Mouse (Mus musculus) liver, embryonic 16.5 days (tissue): Measurements from ENCODE around the gene Rnf126. TPM values are rescaled to one million over a fixed set of nuclear protein-coding genes. Genes with fewer than 3 reads are reported as not detected.

Experiments used
- ATAC-seq: fragments of 200-750 bp; cut with Nextera tagmentation; 2 replicates; pipeline ENCODE4 v1.8.0; 2017; ENCODE audit warnings: low read depth, mild to moderate bottlenecking, moderate number of reproducible peaks, moderate library complexity
- H3K27ac ChIP-seq: fragments of 300-500 bp; sonication (generic); 2 replicates; pipeline ENCODE4 v1.5.1; 2014; ENCODE audit warnings: mild to moderate bottlenecking, low read length
- H3K27me3 ChIP-seq: fragments of 300-500 bp; sonication (generic); 2 replicates; pipeline ENCODE4 v1.6.1; 2014; ENCODE audit warnings: low read depth, low read length, mixed read lengths; ENCODE audit not compliant: control insufficient read depth, insufficient read depth
- H3K36me3 ChIP-seq: fragments of 300-500 bp; sonication (generic); 2 replicates; pipeline ENCODE4 v1.6.1; 2014; ENCODE audit warnings: mild to moderate bottlenecking; ENCODE audit not compliant: control insufficient read depth, insufficient read depth
- H3K4me1 ChIP-seq: fragments of 300-500 bp; sonication (generic); 2 replicates; pipeline ENCODE4 v1.6.1; 2014; ENCODE audit warnings: low read depth, low read length, mixed read lengths; ENCODE audit not compliant: control insufficient read depth
- H3K4me2 ChIP-seq: fragments of 300-500 bp; sonication (generic); 2 replicates; pipeline ENCODE4 v1.6.1; 2014; ENCODE audit warnings: low read depth, low read length, mixed read lengths
- H3K4me3 ChIP-seq: fragments of 300-500 bp; sonication (generic); 2 replicates; pipeline ENCODE4 v1.5.1; 2014; ENCODE audit warnings: low read depth, mild to moderate bottlenecking, low read length
- H3K9ac ChIP-seq: fragments of 300-500 bp; sonication (generic); 2 replicates; pipeline ENCODE4 v1.6.1; 2014; ENCODE audit warnings: low read depth, low read length
- H3K9me3 ChIP-seq: fragments of 300-500 bp; sonication (generic); replicated peaks from 2 replicates; pipeline ENCODE4 v1.6.1; 2016; ENCODE audit warnings: low read length; ENCODE audit not compliant: control insufficient read depth
- WGBS: fragments of 180-500 bp; shearing (Covaris S2); extraction: QIAGEN DNeasy Blood & Tissue Kit; methylation state at CpG from one replicate; pipeline ENCODE4 v1.1.7; 2014; ENCODE audit not compliant: insufficient replicate concordance; 5-methylcytosine and 5-hydroxymethylcytosine counted together
- polyA plus RNA-seq: library from polyadenylated mRNA; unstranded; fragments of >200 nt; fragmentation: Nextera tagmentation; extraction: Ambion mirVana; gene quantifications from 2 replicates; pipeline ENCODE4 v1.2.1, GENCODE M21; 2015

Gene Rnf126
- polyA plus RNA-seq, 1 experiment from 2014 or later = 26.2 TPM

GRCm38 (mm10) chr10:79793738-79794490 lies 27.2 kb upstream of the Rnf126 start:
- no peaks in the 10 kb centered on the region for H3K36me3 ChIP-seq
- H3K27me3 ChIP-seq = peaks cover 8% of the 10 kb centered on the region
- H3K4me2 ChIP-seq = peak overlapping the region; percentile 84
- ATAC-seq = no peak; the same call in 1 of the 2 replicates
- peaks cover 26% of the 10 kb centered on the region for H3K4me1 ChIP-seq
- H3K9me3 ChIP-seq = no peaks in the 10 kb centered on the region
- H3K27ac ChIP-seq = 0 out of 2 replicates have a peak overlapping the region, but pooled peaks have one; percentile 21
- 9% methylated on average over 36 of the region's 38 CpGs for WGBS
- peak overlapping the region; percentile 64 for H3K9ac ChIP-seq
- H3K4me3 ChIP-seq = peak overlapping the region; percentile 68

DNA sequence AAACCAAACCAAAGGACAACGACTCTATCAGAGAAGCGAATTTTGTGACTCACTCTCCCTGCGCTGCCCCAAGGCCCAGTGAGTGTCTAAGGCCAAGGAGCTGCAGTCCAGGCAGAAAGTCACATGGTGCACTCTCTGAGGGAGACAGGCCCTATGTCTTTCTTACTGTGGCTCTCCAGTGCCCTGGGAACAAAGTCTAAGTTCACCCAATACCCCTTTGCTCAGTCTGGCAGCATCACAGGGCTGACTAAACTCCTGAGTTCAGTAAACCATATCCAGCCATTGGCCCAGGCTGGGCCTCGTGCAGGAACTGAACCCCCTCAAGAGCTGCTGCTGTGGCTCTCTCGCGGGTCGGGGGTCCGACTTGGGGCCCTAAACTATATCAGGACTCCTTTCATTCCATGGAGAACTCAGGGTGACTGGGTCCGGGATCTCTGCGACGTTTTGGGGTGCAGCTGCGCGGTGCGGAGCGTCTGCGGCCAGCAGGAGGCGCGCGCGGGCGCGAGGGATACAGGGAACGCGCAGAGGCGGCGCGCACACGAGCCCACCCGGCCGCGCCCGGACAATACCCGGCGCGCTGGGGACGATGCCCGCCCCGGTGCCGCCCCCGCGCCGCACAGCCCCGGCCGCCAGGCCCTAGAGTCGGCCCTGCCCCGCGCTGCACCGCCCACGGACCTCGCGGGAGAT lies 26.4 kb upstream of the Rnf126 start, which contains the start of gene Palm:
Gene Palm (plus strand): TSS at position 522 of the 687 bp plus-strand sequence.
- Histone ChIP-seq H3K4me3 (peak within 1 kb of the TSS; percentile 68), H3K9ac (peak within 1 kb of the TSS; percentile 64), H3K4me2 (peak within 1 kb of the TSS; percentile 84), H3K9me3 (no peaks in the 10 kb centered on the region), H3K27me3 (peaks cover 8% of the 10 kb centered on the region), H3K4me1 (peaks cover 23% of the 10 kb centered on the region), H3K36me3 (no peaks in the 10 kb centered on the region), H3K27ac (0 out of 2 replicates have a peak within 1 kb of the TSS, but pooled peaks have one; percentile 21)
- ATAC-seq = peak; percentile 30
- WGBS = 6% methylated on average over 48 of the region's 51 CpGs

GRCm38 (mm10) chr10:79792339-79793040 lies 25.7 kb upstream of the Rnf126 start:
- Histone ChIP-seq H3K27me3 (peaks cover 8% of the 10 kb centered on the region), H3K36me3 (no peaks in the 10 kb centered on the region), H3K4me2 (no peak overlapping the region), H3K4me1 (peaks cover 16% of the 10 kb centered on the region), H3K4me3 (no peak overlapping the region), H3K9me3 (no peaks in the 10 kb centered on the region), H3K27ac (no peak overlapping the region), H3K9ac (no peak overlapping the region)
- no peak for ATAC-seq
- 69% methylated on average over 5 of the region's 5 CpGs for WGBS

GRCm38 (mm10) chr10:79790861-79791260 lies 24.1 kb upstream of the Rnf126 start, which contains the start of gene Prss57:
TSS of gene Prss57 (minus strand) at chr10:79790961.
- H3K4me2 ChIP-seq = no peak within 1 kb of the TSS
- no peak for ATAC-seq
- no peak within 1 kb of the TSS for H3K27ac ChIP-seq
- H3K9ac ChIP-seq = no peak within 1 kb of the TSS
- no peaks in the 10 kb centered on the region for H3K9me3 ChIP-seq
- WGBS = 60% methylated on average over 4 of the region's 4 CpGs
- H3K4me3 ChIP-seq = no peak within 1 kb of the TSS
- peaks cover 8% of the 10 kb centered on the region for H3K27me3 ChIP-seq
- H3K4me1 ChIP-seq = peaks cover 12% of the 10 kb centered on the region
- H3K36me3 ChIP-seq = no peaks in the 10 kb centered on the region

- Histone ChIP-seq H3K36me3 (no peaks in the 10 kb centered on the region), H3K4me2 (no peak overlapping the region), H3K27me3 (peaks cover 8% of the 10 kb centered on the region), H3K4me3 (no peak overlapping the region), H3K9ac (no peak overlapping the region), H3K9me3 (no peaks in the 10 kb centered on the region), H3K27ac (no peak overlapping the region), H3K4me1 (peaks cover 12% of the 10 kb centered on the region)
- 43% methylated on average over 2 of the region's 2 CpGs for WGBS
- no peak for ATAC-seq
Measured at GRCm38 (mm10) chr10:79789581-79789980, 22.8 kb upstream of the Rnf126 start.

DNA sequence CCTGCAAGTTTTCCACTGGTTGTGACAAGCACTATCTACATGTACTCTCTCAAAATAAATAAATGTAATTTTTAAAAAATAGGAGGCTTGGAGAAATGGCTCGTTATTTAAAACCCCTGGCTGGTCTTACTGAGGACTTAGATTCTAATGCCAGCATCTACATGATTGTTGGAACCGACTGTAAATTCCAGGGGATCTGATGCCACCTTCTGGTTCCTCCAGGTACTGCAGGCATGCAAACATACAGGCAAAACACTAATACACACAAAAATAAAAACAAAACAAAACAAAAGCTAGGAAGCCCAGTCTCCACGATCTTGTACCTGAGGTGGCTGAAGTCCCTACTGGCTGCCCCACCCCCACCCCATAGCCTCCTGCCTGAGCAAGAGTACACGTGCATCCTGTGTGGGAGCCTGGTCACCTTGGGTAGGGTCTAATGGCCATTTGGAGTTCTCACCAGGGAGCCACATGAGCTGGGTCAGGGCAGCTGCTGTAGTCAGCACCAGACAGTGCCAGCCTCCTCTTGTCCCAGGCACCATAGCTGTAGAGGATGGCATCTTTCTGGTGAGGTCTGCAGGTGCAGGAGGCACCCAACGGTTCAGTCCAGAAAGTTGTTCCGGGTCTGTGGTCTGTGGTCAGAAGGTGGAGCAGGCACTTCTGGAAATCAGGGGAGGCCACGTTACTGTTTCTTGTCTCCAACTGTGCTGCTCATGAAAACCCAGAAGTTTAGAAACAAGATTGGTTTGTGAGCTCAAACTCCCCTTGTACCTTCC lies 21.8 kb upstream of the Rnf126 start:
- Histone ChIP-seq H3K4me2 (no peak overlapping the region), H3K4me1 (peaks cover 5% of the 10 kb centered on the region), H3K9ac (no peak overlapping the region), H3K9me3 (no peaks in the 10 kb centered on the region), H3K27me3 (peaks cover 5% of the 10 kb centered on the region), H3K27ac (no peak overlapping the region), H3K4me3 (no peak overlapping the region), H3K36me3 (no peaks in the 10 kb centered on the region)
- peak; percentile 12; the same call in 1 of the 2 replicates for ATAC-seq
- WGBS = 11% methylated on average over 7 of the region's 7 CpGs

GRCm38 (mm10) chr10:79783920-79784800 lies 17.4 kb upstream of the Rnf126 start:
- Histone ChIP-seq H3K4me2 (no peak overlapping the region), H3K27me3 (peaks cover 12% of the 10 kb centered on the region), H3K9ac (no peak overlapping the region), H3K36me3 (no peaks in the 10 kb centered on the region), H3K9me3 (no peaks in the 10 kb centered on the region), H3K4me3 (no peak overlapping the region), H3K27ac (no peak overlapping the region), H3K4me1 (peaks cover 19% of the 10 kb centered on the region)
- no peak for ATAC-seq
- 48% methylated on average over 27 of the region's 27 CpGs for WGBS

DNA sequence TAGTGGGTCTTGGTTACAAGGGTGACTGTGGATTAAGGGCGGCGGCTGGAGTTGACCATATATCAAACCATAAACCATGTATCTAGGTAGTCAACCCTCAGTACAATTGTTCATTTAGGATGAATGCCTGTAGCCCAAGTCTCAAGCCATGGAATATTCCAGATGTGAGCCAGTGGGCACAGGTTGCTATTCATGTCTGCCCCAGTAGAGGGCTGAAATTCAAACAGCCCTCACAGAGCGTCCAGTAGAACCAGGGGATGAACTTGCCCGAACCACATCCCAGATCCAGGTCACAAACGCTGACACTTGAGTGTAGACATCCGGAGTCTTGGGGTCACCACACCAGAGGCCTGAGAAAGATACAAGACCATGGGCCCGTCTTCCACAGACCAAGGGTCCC lies 16.3 kb upstream of the Rnf126 start:
- no peak overlapping the region for H3K27ac ChIP-seq
- WGBS = 60% methylated on average over 7 of the region's 7 CpGs
- peaks cover 23% of the 10 kb centered on the region for H3K27me3 ChIP-seq
- no peak overlapping the region for H3K9ac ChIP-seq
- H3K36me3 ChIP-seq = no peaks in the 10 kb centered on the region
- H3K9me3 ChIP-seq = no peaks in the 10 kb centered on the region
- ATAC-seq = no peak
- H3K4me2 ChIP-seq = no peak overlapping the region
- peaks cover 19% of the 10 kb centered on the region for H3K4me1 ChIP-seq
- no peak overlapping the region for H3K4me3 ChIP-seq
